Mouse (Mus musculus): ENCODE measurements around the gene Nkx1-1.

Nkx1-1 gene

GRCm38 (mm10) chr5:33433201-33434138 lies at the start of gene Nkx1-1:
Gene Nkx1-1 (minus strand): TSS chr5:33433976.
- in situ Hi-C loops (cut with MboI, MseI) = loop anchor here (25.0 kb wide), 1 partner anchor 1021 kb away; no protein-coding TSS in a partner anchor

DNA sequence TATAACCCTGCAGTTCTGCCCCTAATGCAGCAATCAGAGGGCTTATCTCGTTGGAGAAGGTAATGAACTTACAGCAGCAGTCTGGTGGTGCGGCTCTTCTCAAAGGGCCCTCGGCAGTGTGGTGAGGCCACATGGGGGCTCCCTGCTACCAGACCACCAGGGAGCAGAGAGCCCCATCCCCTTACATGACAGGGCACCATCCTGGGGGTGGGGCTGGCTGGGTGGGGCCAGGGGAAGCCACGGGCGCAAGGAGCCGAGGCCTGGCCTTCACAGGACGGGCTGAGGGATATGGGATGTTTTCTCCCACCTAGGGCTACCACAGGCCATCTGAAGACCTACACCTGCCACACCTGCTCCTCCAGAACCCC lies 47.5 kb upstream of the Nkx1-1 start:
- in situ Hi-C loops (cut with MboI, MseI) = no loop called here

- in situ Hi-C loops (cut with MboI, MseI) = no loop called here
Observed at GRCm38 (mm10) chr5:33480582-33481317, 47.0 kb upstream of the Nkx1-1 start.

GRCm38 (mm10) chr5:33465464-33465863 lies 31.7 kb upstream of the Nkx1-1 start:
- in situ Hi-C loops (cut with MboI, MseI) = no loop called here

- in situ Hi-C loops (cut with MboI, MseI) = no loop called here
Observed at GRCm38 (mm10) chr5:33464390-33464789, 30.6 kb upstream of the Nkx1-1 start.

DNA sequence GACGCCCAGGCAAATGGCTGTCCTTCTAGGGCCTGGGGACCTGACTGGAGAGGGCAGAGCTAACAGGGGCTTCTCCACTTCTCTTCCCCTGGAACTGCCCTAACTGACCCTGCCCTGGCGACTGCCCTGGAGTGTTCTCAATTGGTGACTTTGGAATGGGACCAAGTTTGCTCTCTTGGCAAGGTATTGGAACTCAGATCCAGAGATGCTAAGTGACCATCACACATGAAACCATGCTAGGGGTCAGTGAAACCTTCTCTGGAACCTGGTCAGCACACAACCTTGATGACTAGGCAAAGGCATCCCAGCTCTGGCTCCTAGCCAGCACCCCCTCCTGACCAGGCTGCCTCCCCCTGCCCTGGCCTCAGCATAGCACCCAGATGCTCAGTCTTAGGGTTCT lies 25.3 kb upstream of the Nkx1-1 start:
- in situ Hi-C loops (cut with MboI, MseI) = no loop called here

- in situ Hi-C loops (cut with MboI, MseI) = no loop called here
Observed at GRCm38 (mm10) chr5:33458132-33458622, 24.4 kb upstream of the Nkx1-1 start.

- in situ Hi-C loops (cut with MboI, MseI) = no loop called here
Observed at GRCm38 (mm10) chr5:33455737-33456136, 22.0 kb upstream of the Nkx1-1 start.

DNA sequence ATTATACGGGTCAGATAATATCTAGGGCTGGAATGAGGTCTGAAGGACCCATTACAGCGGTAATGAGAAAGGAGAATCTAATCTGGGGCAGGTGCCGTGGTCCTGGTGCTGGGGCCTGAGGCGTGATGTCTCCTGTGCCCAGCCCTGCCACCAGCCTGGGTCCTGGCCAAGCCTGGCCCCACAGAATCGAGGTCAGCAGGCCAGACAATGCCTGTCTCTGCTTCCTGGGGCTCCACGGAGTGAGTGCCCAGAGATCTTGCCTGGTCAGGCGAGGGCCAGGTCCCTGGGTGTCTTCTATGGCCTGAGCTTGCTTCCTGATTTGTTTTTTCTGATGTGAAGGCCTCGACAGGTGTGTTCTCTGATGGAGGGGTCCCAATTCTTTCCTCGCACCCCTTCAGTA lies 10.0 kb upstream of the Nkx1-1 start:
- in situ Hi-C loops (cut with MboI, MseI) = loop anchor here (25.0 kb wide), 1 partner anchor 1031 kb away; no protein-coding TSS in a partner anchor

DNA sequence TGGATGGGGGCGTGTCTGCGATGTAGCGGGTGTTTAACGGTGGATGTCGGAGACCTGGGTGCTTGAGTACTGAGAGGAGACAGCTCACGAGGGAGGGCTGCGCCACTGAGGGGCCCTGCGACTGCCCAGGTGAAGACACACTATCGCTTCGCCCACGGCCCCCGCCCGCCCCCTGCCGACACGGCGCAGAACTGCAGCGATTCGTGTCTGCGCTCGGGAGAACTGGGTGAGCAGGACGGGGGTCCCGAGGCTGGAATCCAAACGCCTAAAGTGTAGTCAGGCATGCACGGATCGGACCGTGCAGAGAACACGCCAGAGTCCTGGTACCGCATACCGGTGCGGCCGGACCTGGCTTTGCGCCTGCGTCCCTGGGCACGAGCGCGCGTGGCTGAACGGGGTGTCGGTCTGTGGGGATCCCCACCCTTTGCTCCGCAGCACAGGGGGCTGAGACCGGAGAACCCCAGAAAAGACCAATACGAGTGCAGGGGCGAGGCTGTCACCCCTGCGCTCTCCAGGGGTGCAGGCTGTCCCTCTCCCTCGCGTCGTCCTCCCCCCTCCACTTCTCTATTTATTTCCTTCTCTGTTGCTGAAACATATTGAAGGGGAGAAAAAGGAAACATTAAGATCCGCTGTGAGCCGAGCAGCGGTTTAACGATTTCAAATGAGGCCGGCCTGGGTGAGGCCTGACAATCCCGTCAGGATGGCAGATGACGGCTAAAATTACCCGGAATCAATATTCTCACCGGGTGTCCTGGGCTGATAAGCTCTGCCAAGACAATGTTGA lies 9.3 kb upstream of the Nkx1-1 start:
- in situ Hi-C loops (cut with MboI, MseI) = loop anchor here (25.0 kb wide), 1 partner anchor 1031 kb away; no protein-coding TSS in a partner anchor

DNA sequence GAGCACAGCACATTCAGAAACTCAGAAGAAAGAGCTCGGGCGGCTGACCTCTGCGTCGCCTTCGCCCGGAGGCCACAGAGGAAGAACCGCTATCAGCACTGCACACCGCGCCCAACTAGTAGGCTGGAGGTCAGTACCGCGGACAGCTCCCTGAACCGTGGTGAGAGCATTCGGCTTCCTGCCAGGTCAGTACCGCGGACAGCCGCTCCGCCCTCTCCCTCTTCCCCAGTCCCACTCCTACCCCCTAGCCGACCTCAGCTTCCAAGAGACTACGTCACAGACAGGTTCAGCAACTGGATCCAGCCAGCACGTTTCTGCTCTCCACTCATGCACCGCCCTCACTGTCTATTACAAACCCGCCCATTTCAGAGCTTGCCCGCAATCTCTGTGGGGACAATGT lies 4.4 kb upstream of the Nkx1-1 start:
- in situ Hi-C loops (cut with MboI, MseI) = loop anchor here (25.0 kb wide), 1 partner anchor 1026 kb away; no protein-coding TSS in a partner anchor

- in situ Hi-C loops (cut with MboI, MseI) = loop anchor here (25.0 kb wide), 1 partner anchor 1024 kb away; no protein-coding TSS in a partner anchor
Observed at GRCm38 (mm10) chr5:33435941-33436340, 2.2 kb upstream of the Nkx1-1 start.

GRCm38 (mm10) chr5:33435151-33435550 lies 1.4 kb upstream of the Nkx1-1 start:
- in situ Hi-C loops (cut with MboI, MseI) = loop anchor here (25.0 kb wide), 1 partner anchor 1023 kb away; no protein-coding TSS in a partner anchor

DNA sequence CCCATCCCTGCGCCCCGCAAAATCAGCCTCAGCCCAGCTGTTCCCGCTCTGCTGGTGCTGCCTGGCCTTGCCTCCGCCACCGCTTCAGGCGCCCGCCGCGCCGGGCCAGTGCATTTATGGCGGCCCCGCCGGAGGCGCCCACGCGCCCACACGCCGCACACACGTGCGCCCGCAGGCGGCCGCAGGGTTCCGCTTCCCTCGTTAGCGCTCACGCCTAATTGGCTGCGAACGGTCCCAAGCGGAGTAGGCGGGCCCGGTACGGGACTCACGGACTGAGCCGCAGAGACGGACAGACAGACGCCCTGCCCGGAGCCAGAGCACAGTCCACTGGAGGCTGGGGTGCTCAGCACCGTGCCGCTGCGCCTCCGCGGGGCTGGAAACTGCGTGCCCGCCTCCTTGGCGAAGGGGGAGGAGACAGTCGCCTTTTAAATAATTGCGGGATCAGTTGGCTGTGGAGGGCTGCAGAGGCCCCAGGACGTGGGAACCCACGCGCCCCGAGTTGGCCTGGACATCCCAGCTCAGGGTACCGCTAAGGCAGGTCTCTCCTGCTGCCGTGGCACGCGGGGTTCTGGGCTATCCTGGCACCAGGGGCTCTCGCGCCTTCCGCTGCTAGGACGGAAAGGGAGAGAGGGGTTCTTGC lies 485 bp upstream of the Nkx1-1 start:
- in situ Hi-C loops (cut with MboI, MseI) = loop anchor here (25.0 kb wide), 1 partner anchor 1022 kb away; no protein-coding TSS in a partner anchor

DNA sequence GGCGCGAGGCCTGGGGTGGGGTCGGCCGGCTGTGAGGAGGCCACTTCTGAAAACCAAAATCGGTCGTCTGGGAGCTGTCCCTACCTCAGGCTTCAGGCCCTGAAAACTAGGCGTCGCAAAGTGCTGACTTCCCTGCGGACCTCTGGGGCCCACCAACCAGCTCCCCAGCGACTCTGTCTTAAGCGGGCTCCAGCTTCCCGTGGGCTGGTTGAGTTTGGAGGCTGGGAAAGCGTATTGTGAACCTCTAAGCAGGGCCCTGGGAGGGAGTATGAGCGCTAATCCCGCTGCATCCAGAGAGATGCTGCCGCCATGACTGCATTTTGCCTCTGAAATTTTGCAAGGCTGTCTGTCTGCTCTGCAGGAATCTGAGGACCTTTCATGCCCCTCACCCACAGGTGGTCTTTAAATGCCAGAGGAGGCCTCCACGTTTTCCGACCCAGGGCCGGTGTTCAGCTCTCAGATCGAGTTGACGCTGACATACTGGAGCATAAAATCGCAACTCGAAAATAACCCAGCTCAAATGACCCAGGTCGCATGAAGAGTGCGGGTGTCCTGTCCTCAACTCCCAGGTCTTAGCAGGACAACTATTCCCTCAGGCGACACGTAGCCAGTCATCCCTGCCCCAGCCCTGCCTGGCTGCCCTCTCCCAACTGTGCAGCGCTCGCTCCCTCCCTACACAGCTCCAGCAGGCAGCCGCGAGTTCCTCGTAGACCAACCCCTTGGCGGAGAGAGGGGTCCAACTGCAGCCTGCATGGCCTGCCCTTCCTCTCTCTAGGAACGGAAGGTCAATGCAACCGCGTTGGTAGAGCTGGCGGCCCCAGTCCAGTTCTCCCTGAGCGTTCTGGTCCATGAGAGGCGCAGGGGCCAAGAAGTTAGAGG lies 1.5 kb downstream of the Nkx1-1 start:
- in situ Hi-C loops (cut with MboI, MseI) = loop anchor here (25.0 kb wide), 1 partner anchor 1020 kb away; no protein-coding TSS in a partner anchor

GRCm38 (mm10) chr5:33431173-33432005 lies 2.4 kb downstream of the Nkx1-1 start:
- in situ Hi-C loops (cut with MboI, MseI) = loop anchor here (25.0 kb wide), 1 partner anchor 1019 kb away; no protein-coding TSS in a partner anchor

DNA sequence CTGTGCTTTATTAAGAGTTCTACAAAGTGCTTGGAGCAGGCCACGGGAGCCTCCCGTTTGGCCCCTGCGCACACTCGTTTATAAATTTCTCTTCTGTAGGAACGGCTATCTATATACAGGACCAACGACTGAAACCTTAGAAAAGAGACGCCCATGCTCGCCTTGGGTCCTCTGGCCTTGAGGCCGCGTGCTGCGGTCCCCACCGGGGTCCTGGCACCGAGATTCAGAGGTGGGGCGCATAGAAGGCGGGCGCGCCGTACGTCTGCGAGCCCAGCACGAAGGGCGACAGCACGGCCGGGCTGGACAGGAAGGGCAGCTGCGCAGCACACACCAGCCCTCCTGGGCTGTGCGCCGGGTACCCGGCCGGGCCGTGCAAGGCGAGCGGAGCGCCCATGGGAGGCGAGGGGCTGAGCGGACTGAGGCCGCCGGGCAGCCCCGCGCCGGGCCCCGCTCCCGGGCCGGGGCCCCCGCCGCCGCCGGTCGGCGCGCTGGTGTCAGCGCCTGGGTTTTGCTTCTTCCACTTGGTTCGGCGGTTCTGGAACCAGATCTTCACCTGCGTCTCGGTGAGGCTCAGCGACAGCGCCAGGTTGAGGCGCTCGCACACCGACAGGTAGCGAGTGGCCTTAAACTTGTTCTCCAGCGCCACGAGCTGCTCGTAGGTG lies 3.1 kb downstream of the Nkx1-1 start:
- in situ Hi-C loops (cut with MboI, MseI) = loop anchor here (25.0 kb wide), 1 partner anchor 1018 kb away; no protein-coding TSS in a partner anchor

GRCm38 (mm10) chr5:33430106-33430505 lies 3.7 kb downstream of the Nkx1-1 start:
- in situ Hi-C loops (cut with MboI, MseI) = loop anchor here (25.0 kb wide), 1 partner anchor 1018 kb away; no protein-coding TSS in a partner anchor
